Mouse (Mus musculus) kidney, embryonic 16.5 days (tissue): Measurements from ENCODE around the gene Flt1. TPM values are rescaled to one million over a fixed set of nuclear protein-coding genes. Genes with fewer than 3 reads are reported as not detected.

Source experiments
- ATAC-seq: fragments of 200-750 bp; cut with Nextera tagmentation; 2 replicates; pipeline ENCODE4 v1.8.0; 2017; ENCODE audit warnings: moderate TSS enrichment; ENCODE audit not compliant: low FRiP score, low TSS enrichment
- H3K27ac ChIP-seq: fragments of 300-500 bp; sonication (generic); 2 replicates; pipeline ENCODE4 v1.5.1; 2014; ENCODE audit warnings: low read length
- H3K27me3 ChIP-seq: fragments of 300-500 bp; sonication (generic); 2 replicates; pipeline ENCODE4 v1.6.1; 2014; ENCODE audit warnings: low read length, control low read depth, mixed read lengths; ENCODE audit not compliant: insufficient read depth
- H3K36me3 ChIP-seq: fragments of 300-500 bp; sonication (generic); 2 replicates; pipeline ENCODE4 v1.6.1; 2014; ENCODE audit warnings: low read length, control low read depth, mixed read lengths; ENCODE audit not compliant: insufficient read depth
- H3K4me1 ChIP-seq: fragments of 300-500 bp; sonication (generic); 2 replicates; pipeline ENCODE4 v1.6.1; 2014; ENCODE audit warnings: low read length, control low read depth, mixed read lengths; ENCODE audit not compliant: insufficient read depth
- H3K4me2 ChIP-seq: fragments of 300-500 bp; sonication (generic); replicated peaks from 2 replicates; pipeline ENCODE4 v1.6.1; 2014; ENCODE audit warnings: low read depth, low read length
- H3K4me3 ChIP-seq: fragments of 300-500 bp; sonication (generic); 2 replicates; pipeline ENCODE4 v1.5.1; 2014; ENCODE audit warnings: mild to moderate bottlenecking, low read length
- H3K9ac ChIP-seq: fragments of 300-500 bp; sonication (generic); replicated peaks from 2 replicates; pipeline ENCODE4 v1.6.1; 2014; ENCODE audit warnings: low read length
- H3K9me3 ChIP-seq: fragments of 300-500 bp; sonication (generic); 2 replicates; pipeline ENCODE4 v1.6.1; 2016; ENCODE audit warnings: low read length, control low read depth
- WGBS: fragments of 180-500 bp; shearing (Covaris S2); extraction: QIAGEN DNeasy Blood & Tissue Kit; methylation state at CpG from one replicate; pipeline ENCODE4 v1.1.7; 2014; 5-methylcytosine and 5-hydroxymethylcytosine counted together
- polyA plus RNA-seq: library from polyadenylated mRNA; unstranded; fragments of >200 nt; fragmentation: Nextera tagmentation; extraction: Ambion mirVana; gene quantifications from 2 replicates; pipeline ENCODE4 v1.2.1, GENCODE M21; 2015

Gene Flt1
- polyA plus RNA-seq, 1 experiment from 2014 or later: 19.7 TPM

DNA sequence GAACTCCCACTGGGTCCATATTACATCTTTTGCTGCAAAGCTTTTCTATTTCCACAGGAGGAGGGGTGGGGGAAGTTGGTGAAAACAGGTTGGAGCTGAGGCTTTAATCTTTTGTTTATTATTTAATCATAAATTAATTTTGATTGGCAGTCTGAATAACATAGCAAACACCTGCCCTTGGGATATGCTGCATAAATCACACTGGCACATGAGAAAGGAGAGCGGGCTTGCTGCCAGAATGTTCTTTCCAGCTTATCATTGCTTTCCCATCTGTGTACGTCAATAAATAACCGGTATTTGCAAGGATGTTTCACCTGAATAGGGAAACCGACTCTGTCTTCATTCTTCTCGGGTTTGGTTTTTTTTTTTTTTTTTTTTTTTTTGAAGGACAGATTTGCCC is 45.1 kb downstream of the Flt1 start:
- 22% methylated on average over 5 of the region's 5 CpGs for WGBS
- H3K4me2 ChIP-seq: no peak overlapping the region
- H3K9ac ChIP-seq: no peak overlapping the region
- no peak overlapping the region for H3K4me3 ChIP-seq
- peaks cover 10% of the 10 kb centered on the region for H3K4me1 ChIP-seq
- peaks cover 5% of the 10 kb centered on the region for H3K27me3 ChIP-seq
- H3K9me3 ChIP-seq: no peaks in the 10 kb centered on the region
- ATAC-seq: no peak
- no peak overlapping the region for H3K27ac ChIP-seq
- H3K36me3 ChIP-seq: no peaks in the 10 kb centered on the region

GRCm38 (mm10) chr5:147679316-147679715 is 46.5 kb downstream of the Flt1 start:
- Histone ChIP-seq H3K36me3 (no peaks in the 10 kb centered on the region), H3K4me3 (no peak overlapping the region), H3K9ac (no peak overlapping the region), H3K4me2 (no peak overlapping the region), H3K4me1 (peaks cover 10% of the 10 kb centered on the region), H3K27ac (no peak overlapping the region), H3K27me3 (peaks cover 5% of the 10 kb centered on the region), H3K9me3 (no peaks in the 10 kb centered on the region)
- ATAC-seq: no peak
- 87% methylated on average over 12 of the region's 12 CpGs for WGBS

DNA sequence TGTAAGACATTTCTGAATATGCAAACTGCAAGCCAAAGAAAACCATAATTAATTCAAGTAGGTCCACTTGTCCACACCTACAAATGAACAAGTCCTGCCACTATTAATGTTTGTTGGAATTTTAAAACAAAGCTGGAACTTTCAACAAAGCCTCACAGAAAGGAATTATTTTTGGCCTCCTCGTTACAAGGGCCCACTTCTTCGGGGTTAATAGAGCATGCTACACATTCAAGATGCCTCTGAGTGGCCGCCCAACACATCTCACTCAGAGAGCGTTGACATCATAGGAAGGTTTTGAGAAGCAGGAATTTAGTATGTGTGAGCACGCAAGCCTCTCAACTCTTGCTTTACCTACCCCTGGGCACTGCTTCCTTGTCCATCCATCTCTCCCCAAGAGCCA is 50.0 kb downstream of the Flt1 start:
- H3K9me3 ChIP-seq: no peaks in the 10 kb centered on the region
- WGBS: 65% methylated on average over 5 of the region's 5 CpGs
- no peak overlapping the region for H3K9ac ChIP-seq
- 0 out of 2 replicates have a peak, but pooled peaks cover 4% of the 10 kb centered on the region for H3K4me1 ChIP-seq
- ATAC-seq: no peak
- H3K27ac ChIP-seq: no peak overlapping the region
- no peaks in the 10 kb centered on the region for H3K27me3 ChIP-seq
- H3K4me3 ChIP-seq: no peak overlapping the region
- no peaks in the 10 kb centered on the region for H3K36me3 ChIP-seq
- no peak overlapping the region for H3K4me2 ChIP-seq

- Histone ChIP-seq H3K4me1 (0 out of 2 replicates have a peak, but pooled peaks cover 4% of the 10 kb centered on the region), H3K36me3 (no peaks in the 10 kb centered on the region), H3K27me3 (no peaks in the 10 kb centered on the region), H3K4me3 (no peak overlapping the region), H3K27ac (0 out of 2 replicates have a peak overlapping the region, but pooled peaks have one; percentile 38), H3K4me2 (no peak overlapping the region), H3K9me3 (0 out of 2 replicates have a peak, but pooled peaks cover 4% of the 10 kb centered on the region), H3K9ac (no peak overlapping the region)
- no peak for ATAC-seq
- 56% methylated on average over 19 of the region's 19 CpGs for WGBS
Observed at GRCm38 (mm10) chr5:147671765-147672424, 53.9 kb downstream of the Flt1 start.

DNA sequence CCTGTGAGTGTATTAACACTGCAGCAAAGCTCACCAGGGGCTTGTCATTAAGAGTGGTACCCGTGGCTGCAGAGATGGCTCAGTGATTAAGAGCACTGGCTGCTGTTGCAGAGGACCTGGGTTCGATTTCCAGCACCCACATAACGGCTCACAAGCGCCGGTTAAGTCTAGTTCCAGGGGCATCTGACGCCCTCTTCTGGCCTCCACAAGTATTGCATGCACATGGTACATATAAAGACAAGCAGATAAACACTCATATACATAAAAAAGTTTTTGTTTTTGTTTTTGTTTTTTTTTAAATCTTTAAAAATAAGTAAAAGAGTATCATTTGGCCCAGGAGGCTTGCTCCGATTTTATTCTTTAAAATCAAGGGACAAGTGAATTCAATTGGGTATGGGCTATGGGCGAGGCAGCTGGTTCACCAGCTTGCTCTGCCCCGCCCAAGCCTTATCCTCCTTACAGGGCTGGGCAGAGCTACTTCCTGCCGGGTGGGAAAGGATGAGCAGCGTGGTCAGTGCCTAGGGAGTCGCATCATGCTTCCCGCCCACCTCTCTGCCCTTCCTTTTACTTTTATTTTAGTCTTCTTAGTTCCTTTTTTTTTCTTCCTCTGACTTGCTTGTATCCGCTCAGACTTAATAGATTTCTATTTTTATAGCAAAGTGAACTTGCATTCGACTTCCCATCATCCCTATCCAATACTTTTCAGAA is 57.0 kb downstream of the Flt1 start:
- H3K36me3 ChIP-seq: no peaks in the 10 kb centered on the region
- no peak overlapping the region for H3K27ac ChIP-seq
- no peaks in the 10 kb centered on the region for H3K27me3 ChIP-seq
- 91% methylated on average over 15 of the region's 15 CpGs for WGBS
- H3K4me2 ChIP-seq: no peak overlapping the region
- no peak overlapping the region for H3K4me3 ChIP-seq
- 0 out of 2 replicates have a peak, but pooled peaks cover 4% of the 10 kb centered on the region for H3K4me1 ChIP-seq
- 0 out of 2 replicates have a peak, but pooled peaks cover 4% of the 10 kb centered on the region for H3K9me3 ChIP-seq
- ATAC-seq: no peak
- H3K9ac ChIP-seq: no peak overlapping the region

DNA sequence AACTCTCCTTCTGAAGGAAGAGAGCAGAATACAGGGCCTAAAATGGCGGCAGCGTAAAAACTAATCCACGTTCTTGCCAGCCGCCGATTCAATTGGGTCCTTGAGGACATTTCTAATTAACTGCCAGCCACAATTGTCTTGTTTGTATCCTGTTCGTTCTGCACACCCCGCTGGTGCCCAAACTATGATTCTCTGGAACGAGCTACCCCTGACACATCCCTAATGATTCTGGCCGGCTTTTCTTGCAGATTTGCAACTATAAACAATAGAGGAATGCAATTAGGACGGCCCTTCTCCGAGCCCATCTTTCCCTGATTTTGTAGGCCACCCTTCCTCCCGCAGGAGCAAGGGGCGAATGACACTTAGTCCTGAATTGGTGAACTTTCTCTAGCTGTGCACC is 59.9 kb downstream of the Flt1 start:
- 87% methylated on average over 13 of the region's 13 CpGs for WGBS
- no peaks in the 10 kb centered on the region for H3K4me1 ChIP-seq
- no peak overlapping the region for H3K9ac ChIP-seq
- no peaks in the 10 kb centered on the region for H3K27me3 ChIP-seq
- 0 out of 2 replicates have a peak, but pooled peaks cover 4% of the 10 kb centered on the region for H3K9me3 ChIP-seq
- no peak overlapping the region for H3K4me2 ChIP-seq
- no peaks in the 10 kb centered on the region for H3K36me3 ChIP-seq
- H3K27ac ChIP-seq: no peak overlapping the region
- ATAC-seq: no peak
- H3K4me3 ChIP-seq: no peak overlapping the region

DNA sequence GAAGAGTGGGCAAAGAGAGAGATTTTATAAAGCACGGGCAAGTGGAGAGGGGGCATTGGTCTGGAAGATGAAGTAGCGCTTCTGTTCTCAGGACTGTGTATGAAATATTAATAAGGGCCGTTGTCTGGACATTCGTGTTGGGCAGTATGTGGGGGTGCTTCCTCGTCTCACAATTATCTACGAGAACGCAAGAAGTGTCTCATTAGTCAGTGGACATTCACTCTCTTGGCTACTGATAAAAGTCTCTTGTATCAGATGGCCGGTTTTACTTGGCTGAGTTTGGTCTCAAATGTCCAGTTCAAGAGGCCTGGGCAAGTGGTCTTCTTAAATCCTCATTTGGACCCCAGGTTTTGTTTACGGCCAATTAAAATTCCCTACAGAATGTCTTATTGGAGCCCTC is 60.4 kb downstream of the Flt1 start:
- Histone ChIP-seq H3K9ac (no peak overlapping the region), H3K27ac (no peak overlapping the region), H3K4me1 (no peaks in the 10 kb centered on the region), H3K27me3 (no peaks in the 10 kb centered on the region), H3K4me2 (no peak overlapping the region), H3K9me3 (0 out of 2 replicates have a peak, but pooled peaks cover 4% of the 10 kb centered on the region), H3K36me3 (no peaks in the 10 kb centered on the region), H3K4me3 (no peak overlapping the region)
- 74% methylated on average over 9 of the region's 9 CpGs for WGBS
- no peak for ATAC-seq

- no peak for ATAC-seq
- no peak overlapping the region for H3K27ac ChIP-seq
- H3K9me3 ChIP-seq: no peaks in the 10 kb centered on the region
- WGBS: 77% methylated on average over 7 of the region's 7 CpGs
- no peak overlapping the region for H3K4me2 ChIP-seq
- no peaks in the 10 kb centered on the region for H3K4me1 ChIP-seq
- H3K4me3 ChIP-seq: no peak overlapping the region
- H3K27me3 ChIP-seq: no peaks in the 10 kb centered on the region
- H3K9ac ChIP-seq: no peak overlapping the region
- no peaks in the 10 kb centered on the region for H3K36me3 ChIP-seq
Observed at GRCm38 (mm10) chr5:147659909-147660308, 65.9 kb downstream of the Flt1 start.

DNA sequence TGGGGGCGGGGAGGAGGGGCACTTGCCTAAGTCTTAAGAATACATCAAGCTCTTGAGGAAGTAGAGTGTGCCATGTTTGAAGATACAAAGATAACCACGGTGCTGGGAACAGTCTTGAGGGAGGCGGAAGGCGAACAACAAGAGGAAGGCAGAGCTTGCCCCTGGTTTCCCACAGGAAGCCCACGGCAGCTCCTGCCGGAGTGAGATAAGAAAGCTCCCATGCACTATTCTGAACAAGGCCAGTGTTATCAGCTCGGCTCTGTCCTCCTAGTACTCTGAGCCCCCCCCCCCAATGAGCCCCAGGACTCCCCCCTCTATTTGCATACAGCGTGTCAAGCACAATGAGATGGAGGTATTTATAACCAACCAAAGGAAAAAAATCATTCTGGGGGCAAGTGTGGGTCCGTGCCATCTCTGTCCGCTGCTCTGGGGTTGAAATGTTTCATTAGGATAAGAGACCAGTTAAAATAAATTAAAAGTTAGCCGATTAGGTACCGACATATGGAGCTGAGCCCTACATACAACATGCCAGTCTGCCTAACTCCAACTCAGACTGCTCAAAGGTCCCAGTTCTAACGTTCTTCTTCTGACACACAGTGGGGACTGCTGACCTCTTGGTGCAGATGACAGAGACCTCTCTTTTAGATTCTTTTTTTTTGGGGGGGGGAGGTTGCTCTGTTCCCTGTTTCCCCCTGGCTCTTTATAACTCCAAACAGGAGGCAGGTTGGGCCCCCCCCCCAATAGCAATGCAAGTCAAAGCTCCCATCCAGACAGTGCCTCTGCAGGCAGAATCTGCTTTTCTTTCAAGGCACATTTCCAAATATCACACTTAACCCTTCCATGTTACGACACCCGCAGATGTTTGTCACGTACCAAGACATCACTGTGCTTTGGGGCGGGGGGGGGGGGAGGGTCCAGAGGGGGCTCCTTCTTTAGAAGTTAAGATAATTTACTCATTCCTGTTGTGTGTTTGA is 67.6 kb downstream of the Flt1 start:
- no peaks in the 10 kb centered on the region for H3K9me3 ChIP-seq
- no peaks in the 10 kb centered on the region for H3K36me3 ChIP-seq
- H3K9ac ChIP-seq: no peak overlapping the region
- H3K4me3 ChIP-seq: no peak overlapping the region
- WGBS: 63% methylated on average over 17 of the region's 17 CpGs
- H3K4me2 ChIP-seq: no peak overlapping the region
- no peaks in the 10 kb centered on the region for H3K27me3 ChIP-seq
- peak; percentile 89 for ATAC-seq
- H3K4me1 ChIP-seq: no peaks in the 10 kb centered on the region
- H3K27ac ChIP-seq: peak overlapping the region; percentile 48
